Mouse (Mus musculus) embryo, embryonic 9.5 days (tissue): ENCODE measurements around the gene Fbxo9.
A peak's percentile ranks its signal among the peaks of the same experiment; 100 is the strongest.
"Not testable (repeated sequence)": the region's sequence is repeated elsewhere in the genome, so short reads cannot be mapped to it uniquely, and the experiment has no call there.

Experiments
- DNase-seq: peaks from one replicate; pipeline ENCODE4 v3.0.0-alpha.2; 2017; ENCODE audit errors: extremely low spot score

The Fbxo9 gene

GRCm38 (mm10) chr9:78108796-78109239 is at the start of gene Fbxo9, which contains the start of gene Ick:
Gene Fbxo9, minus strand, starts transcription at chr9:78109065.
Gene Ick, plus strand, starts transcription at chr9:78109192.
- DNase-seq = peak; percentile 86

DNA sequence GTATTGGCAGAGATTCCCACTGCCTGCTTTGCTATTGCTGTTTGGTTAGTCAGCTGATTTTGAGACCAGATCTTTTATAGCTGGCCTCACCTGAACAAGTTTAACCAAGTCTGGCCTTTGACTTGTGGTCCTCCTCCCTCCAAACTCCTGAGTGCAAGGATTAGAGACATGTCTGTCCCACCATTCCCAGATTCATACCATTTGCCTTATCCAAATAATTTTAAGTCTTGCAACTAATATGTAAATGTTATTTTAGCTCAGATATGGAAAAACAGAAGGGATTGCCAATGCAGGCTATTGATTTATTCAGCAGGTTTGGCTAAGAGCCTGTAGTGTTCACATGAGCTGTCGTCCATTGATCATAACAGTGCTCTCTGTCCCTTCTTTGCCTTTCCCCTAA is 48.4 kb upstream of the Fbxo9 start:
- DNase-seq = no peak

GRCm38 (mm10) chr9:78154211-78154977 is 45.5 kb upstream of the Fbxo9 start:
- no peak for DNase-seq

GRCm38 (mm10) chr9:78149770-78150169 is 40.9 kb upstream of the Fbxo9 start:
- DNase-seq = not testable (repeated sequence)

- DNase-seq = no peak
Measured at GRCm38 (mm10) chr9:78148149-78148548, 39.3 kb upstream of the Fbxo9 start.

DNA sequence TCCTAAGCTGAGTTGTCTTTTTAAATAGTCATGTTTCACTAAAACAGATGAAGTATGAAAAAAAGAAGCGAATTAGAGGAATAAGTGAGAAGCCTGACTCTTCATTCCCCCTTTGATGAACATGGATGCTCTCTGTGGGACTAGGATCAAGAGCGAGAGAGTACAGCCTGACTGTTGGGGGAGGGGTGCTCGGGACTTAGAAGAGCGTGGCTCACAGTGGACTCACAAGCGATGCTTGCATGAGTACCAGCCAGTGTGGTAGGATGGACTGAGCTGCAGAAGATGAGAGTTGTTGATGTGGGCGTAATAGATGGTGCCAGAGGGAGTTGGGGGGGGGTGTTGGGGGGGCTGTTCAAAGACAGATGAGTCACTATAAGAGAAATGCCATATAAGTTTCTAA is 37.8 kb upstream of the Fbxo9 start:
- no peak for DNase-seq

DNA sequence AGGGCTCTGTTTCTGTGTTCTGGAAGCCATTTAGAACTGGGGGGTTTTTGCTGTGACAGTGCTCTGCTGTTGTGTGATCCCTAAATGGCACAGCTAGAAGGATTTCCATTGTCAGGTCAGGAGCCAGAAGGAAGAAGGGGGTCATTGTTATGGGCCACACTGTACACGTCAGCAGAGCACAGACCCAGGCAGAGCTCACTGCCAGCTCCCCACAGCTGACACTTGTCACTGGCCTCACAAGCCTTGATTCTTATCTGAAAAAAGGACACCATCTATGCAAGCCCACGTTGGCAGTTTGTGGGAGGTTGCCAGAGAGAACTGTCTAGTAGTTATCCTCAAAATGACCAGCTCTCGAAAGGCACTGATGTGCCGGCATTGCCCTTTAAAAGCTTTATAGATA is 37.2 kb upstream of the Fbxo9 start:
- DNase-seq = no peak

- no peak for DNase-seq
Measured at GRCm38 (mm10) chr9:78139463-78139862, 30.6 kb upstream of the Fbxo9 start.

DNA sequence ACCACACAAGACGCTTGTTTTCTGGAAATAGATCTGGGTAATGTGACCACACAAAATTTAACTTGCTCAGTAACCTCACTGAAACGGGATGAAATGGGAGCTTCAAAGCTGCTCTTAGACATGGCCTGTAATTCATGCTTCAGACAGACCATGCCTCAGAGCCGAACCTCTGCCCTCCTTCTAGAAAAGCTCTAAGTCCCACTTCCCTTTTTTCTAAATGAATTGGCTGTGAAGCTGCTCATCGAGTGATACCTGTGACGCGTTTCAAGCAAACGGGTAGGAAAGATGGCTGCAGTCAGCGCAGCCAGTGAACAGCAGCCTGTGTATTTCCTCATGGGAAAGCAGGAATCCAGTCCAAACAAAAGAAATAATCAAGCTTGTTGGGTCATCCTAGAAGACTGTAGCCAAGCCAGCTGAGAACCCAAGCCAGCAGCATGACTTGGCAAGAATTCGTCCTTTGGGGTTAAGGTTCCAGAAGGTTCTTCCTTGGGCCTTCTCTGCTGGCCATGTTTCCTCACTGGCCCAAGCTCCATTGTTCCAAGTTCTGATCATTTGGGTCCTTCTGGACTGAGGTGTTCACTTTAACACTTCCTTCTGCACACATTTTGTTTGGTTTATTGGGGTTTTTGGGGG is 29.3 kb upstream of the Fbxo9 start:
- DNase-seq = no peak

GRCm38 (mm10) chr9:78135658-78136057 is 26.8 kb upstream of the Fbxo9 start:
- no peak for DNase-seq

DNA sequence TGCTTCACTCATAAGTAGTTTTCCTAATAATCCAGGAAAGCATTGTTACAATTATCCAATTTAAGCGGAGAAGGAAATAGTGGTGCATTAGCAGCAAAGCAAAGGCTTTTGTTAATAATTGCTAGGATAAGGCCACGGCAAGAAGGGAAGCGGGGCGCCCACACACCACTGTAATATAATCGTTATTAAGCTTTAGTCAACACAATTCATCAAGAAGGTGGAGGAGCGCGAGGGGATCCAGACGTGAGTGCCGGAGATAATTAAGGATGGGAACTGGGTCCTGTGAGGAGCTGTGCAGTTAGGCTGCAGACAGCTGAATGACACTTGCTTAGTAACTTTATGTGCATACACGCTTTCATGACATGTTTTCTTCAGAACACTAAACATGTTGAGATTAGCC is 17.8 kb upstream of the Fbxo9 start:
- no peak for DNase-seq

DNA sequence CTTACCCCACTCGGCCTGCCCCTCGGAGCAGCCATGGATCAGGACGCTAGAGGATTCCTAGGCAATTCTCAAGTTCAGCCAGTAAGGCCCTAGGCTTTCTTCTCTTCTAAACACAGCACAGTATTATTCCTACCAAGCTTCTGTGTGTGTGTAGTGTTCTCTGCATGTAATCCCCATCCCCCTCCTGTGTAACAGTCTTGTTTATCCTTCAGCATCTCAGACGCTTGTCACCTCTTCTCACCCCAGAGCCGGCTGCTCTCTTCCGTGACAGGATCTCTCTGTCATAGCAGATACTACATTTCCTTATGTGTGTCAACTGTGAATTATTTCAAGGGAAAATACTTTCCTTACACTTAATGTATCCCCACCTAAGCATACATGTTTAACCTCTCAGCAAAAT is 17.1 kb upstream of the Fbxo9 start:
- DNase-seq = no peak

- no peak for DNase-seq
Measured at GRCm38 (mm10) chr9:78124297-78124696, 15.4 kb upstream of the Fbxo9 start.

DNA sequence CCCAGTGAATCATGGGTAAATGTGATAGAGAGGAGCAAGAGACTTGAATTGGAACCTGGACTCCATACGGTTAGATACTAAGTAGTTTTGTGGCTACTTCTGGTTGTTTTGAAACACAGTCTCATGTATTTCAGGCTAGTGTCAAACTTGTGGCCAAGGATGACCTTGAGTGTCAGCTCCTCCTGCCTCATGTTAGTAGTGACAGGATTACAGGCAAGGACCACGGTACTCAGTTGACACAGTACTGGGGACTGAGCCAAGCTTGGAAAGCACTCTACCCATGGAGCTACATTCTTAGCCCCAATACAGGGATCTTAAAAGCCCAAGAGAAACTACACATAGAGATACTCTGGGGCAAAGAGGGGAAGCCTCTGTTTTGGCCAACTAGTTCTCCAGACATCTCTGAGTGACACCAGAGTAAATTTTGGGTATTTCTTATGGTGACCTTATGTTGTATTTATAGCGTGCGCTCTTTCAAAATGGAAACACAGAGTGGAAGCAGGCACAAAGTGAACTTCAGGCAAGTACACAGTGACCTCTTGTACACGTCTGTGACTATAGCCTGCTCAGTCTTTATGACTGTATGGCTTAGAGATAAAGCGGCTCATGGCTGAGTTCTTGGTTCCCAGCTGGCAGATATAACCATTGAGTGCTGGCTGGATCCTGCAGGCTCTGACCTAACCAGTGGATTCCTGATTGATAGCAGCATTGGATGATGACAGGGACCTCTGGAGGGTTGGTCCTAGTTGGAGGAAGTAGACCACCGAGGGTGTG is 14.3 kb upstream of the Fbxo9 start:
- no peak for DNase-seq

GRCm38 (mm10) chr9:78121985-78122384 is 13.1 kb upstream of the Fbxo9 start:
- DNase-seq = no peak

DNA sequence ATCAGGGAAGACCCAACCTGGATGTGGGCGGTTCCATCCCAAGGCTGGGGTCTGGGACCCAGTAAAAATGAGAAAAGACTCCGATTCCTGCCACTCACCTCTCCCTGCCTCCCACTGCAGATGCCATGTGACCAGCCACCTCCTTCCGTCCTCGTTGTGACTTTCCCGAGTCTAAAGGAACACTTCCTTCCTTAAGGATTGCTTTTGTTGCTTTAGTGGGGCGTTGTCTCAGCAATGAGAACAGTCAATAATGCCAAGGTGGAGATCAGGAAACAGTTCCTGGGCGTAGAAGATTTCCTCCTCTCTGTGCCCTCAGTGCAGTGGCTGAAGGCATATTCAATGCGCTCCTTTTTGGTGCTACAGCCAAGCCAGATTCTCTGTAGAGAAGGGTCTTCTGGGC is 12.5 kb upstream of the Fbxo9 start:
- DNase-seq = no peak

DNA sequence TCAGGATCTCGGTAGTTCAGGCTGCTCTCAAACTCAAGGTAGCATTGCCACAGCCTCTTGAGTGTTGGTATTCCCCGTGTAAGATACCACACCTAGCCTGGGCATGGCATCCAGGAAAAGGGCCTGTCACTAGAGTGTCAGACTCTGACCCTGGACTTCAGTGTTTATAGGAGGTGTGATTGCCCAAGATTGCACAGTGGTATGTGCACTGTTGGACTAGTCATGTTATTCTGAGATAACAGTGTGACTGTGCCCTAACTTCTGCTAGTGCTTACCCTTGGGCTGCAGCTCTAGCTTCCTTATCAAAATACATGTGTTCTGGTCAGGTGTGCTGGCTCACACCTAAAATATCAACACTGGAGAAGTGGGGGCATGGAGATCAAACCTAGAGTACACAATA is 8.8 kb upstream of the Fbxo9 start:
- no peak for DNase-seq

DNA sequence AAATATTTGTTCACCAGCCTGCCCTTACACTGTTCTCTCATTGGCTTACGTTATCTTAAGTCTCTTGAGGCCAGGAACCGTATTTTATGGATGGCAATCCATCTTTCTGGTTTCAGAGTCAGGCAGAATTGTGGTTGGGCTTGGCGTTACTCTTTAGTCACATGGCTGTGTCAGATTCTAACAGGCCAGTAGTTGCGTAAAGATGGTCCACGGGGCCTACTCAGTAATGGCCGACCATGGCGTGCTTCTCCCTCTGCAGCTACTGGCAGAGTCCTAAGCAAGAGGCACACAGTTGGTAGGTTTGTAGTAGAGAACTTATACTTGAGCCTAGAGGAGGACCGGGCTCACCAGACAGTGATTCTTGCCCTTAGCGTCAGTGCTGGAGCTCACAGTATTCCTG is 6.9 kb upstream of the Fbxo9 start:
- DNase-seq = no peak

DNA sequence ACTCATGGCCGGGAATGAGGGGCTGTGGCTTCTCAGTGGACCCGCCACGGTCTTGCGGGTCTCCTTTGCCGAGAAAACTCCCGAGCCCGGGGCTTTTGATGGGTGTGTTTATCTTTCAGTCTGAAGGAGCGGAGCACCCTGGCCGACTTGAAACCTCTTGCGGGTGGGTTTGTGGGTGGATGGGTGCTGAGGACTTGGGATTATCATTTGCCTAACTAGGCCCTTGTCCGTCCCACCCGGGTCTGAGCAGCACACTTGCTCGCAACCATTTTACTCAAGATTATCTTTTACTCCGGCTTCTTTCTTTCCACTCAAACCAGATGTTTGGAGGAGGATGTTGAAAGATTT is 4.6 kb upstream of the Fbxo9 start:
- no peak for DNase-seq

- peak; percentile 94 for DNase-seq
Measured at GRCm38 (mm10) chr9:78112770-78113537, 4.1 kb upstream of the Fbxo9 start.

GRCm38 (mm10) chr9:78111456-78111855 is 2.6 kb upstream of the Fbxo9 start:
- no peak for DNase-seq

DNA sequence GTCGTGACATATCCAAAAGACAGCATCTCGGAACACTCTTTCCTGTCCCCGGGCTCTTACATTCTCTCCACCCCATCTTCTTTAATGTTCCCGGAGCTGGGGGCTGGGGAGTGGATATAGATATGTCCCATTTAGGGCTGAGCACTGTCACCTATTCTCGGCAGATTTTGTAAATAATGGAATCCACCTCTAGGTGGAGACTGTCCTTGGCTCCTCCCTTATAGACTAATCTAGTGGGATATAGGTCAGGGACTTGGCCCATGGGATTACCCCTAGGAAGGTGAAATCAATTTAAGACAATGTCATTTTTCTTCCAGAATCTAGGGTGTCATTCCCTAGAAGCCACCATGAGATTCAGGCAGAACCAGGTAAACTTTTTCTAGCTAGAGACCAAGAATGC is 791 bp upstream of the Fbxo9 start:
- DNase-seq = no peak
